Mouse (Mus musculus): Measurements from ENCODE around the gene Adcy5. TPM values are rescaled to one million over a fixed set of nuclear protein-coding genes. Genes with fewer than 3 reads are reported as not detected.

Gene Adcy5
- polyA plus RNA-seq, 1 experiment from 2014 or later, result 2.0 TPM

DNA sequence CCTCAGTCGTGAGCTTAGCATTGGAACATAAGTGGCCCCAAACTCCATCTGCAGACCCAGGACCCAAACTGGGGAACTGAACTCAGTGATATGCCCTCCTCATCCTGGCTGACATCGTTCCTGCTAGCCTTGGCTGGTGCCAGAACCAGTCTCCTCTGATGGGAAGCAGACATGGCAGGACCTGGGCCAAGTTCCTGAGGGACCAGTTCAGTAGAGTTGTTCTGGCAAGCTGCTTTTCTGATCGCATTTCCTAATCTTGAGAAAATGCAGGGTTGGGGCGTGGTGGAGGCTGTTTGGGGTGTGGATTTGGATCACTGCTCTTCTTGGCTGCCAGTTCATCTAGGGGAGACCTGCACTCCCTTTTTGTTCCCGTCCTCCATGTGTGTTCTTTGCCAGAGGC lies 143.1 kb downstream of the Adcy5 start:
- ATAC-seq, result no peak
- Histone ChIP-seq H3K4me3 (replicated peaks) (no peak overlapping the region), H3K27ac (no peak overlapping the region), H3K4me2 (replicated peaks) (no peak overlapping the region), H3K4me1 (replicated peaks) (no peaks in the 10 kb centered on the region), H3K27me3 (replicated peaks) (no peaks in the 10 kb centered on the region), H3K9ac (no peak overlapping the region), H3K9me3 (no peaks in the 10 kb centered on the region), H3K36me3 (0 out of 2 replicates have a peak, but pooled peaks cover 3% of the 10 kb centered on the region)
- WGBS, result 74% methylated on average over 5 of the region's 5 CpGs

GRCm38 (mm10) chr16:35300156-35300555 lies 145.5 kb downstream of the Adcy5 start:
- 87% methylated on average over 6 of the region's 6 CpGs for WGBS
- Histone ChIP-seq H3K36me3 (0 out of 2 replicates have a peak, but pooled peaks cover 3% of the 10 kb centered on the region), H3K27ac (no peak overlapping the region), H3K4me2 (replicated peaks) (no peak overlapping the region), H3K4me3 (replicated peaks) (no peak overlapping the region), H3K27me3 (replicated peaks) (no peaks in the 10 kb centered on the region), H3K4me1 (replicated peaks) (no peaks in the 10 kb centered on the region), H3K9ac (no peak overlapping the region), H3K9me3 (no peaks in the 10 kb centered on the region)
- ATAC-seq, result no peak

DNA sequence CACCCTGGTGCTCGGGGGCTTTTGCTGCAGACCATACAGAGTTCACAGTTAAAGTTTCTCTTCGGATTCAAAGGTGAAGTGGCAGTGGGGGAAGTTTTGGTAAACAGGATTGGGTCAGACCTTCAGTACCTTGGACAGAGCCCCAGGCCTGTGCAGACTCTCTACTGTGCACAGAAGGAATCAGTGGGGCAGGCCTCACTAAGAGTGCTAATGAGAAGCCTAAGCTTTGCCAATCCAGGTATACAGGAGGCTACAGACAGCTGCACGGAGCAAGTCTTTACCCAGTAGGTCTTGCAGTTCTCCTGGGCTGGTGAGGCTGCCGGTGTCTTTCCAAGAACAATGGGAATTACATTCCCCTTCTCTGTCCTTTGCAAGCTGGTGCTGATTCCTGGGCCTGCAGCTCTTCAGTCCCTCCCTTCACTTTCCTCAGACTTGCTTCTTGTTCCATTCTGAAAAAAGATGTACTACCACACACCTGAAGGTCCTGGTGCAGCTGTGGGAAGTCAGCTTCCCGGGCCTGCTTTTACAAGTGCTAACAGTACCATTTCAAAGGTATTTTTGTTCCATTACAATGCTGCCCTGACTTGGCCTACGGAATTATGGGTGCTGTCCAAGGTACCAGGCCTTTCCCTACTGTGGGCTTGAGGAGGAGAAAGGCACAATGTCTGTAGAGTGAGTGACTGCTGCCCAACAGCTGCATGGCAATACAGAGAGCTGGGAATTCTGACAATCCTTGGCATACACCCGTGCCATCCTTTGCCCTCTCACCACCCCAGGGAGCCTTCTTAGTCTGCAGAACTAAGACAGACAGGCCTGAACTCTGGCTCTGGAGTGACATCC lies 148.0 kb downstream of the Adcy5 start:
- Histone ChIP-seq H3K4me2 (replicated peaks) (no peak overlapping the region), H3K9me3 (no peaks in the 10 kb centered on the region), H3K4me3 (replicated peaks) (no peak overlapping the region), H3K27me3 (replicated peaks) (no peaks in the 10 kb centered on the region), H3K9ac (no peak overlapping the region), H3K36me3 (0 out of 2 replicates have a peak, but pooled peaks cover 3% of the 10 kb centered on the region), H3K4me1 (replicated peaks) (no peaks in the 10 kb centered on the region), H3K27ac (no peak overlapping the region)
- WGBS, result 41% methylated on average over 7 of the region's 7 CpGs
- 0 out of 2 replicates have a peak, but pooled peaks have one; percentile 45 for ATAC-seq

DNA sequence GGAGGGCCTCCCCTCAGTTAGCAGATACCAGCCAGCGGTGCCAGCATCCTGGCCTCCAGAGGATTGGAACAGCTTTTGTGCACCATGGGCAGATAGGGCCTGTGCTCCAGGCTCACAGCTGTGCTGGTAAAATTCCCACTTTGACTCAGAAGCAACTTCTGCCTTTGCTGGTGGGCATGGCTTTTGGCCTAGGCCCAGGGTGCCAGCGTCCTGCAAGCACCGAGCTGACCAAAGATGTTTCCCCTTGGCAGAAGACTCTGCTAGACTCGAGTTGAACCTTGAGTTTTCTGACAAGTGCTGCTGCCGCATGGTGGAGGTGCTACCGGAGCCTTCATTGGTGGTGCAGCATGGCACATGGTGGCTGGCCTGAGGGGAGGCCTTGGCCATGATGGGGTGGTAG lies 149.0 kb downstream of the Adcy5 start:
- ATAC-seq, result no peak
- H3K4me2 ChIP-seq (replicated peaks), result no peak overlapping the region
- H3K4me1 ChIP-seq (replicated peaks), result no peaks in the 10 kb centered on the region
- 91% methylated on average over 6 of the region's 6 CpGs for WGBS
- H3K27ac ChIP-seq, result no peak overlapping the region
- no peak overlapping the region for H3K4me3 ChIP-seq (replicated peaks)
- H3K9ac ChIP-seq, result no peak overlapping the region
- H3K9me3 ChIP-seq, result no peaks in the 10 kb centered on the region
- H3K36me3 ChIP-seq, result 0 out of 2 replicates have a peak, but pooled peaks cover 3% of the 10 kb centered on the region
- no peaks in the 10 kb centered on the region for H3K27me3 ChIP-seq (replicated peaks)

- H3K4me2 ChIP-seq (replicated peaks), result no peak overlapping the region
- H3K9me3 ChIP-seq, result no peaks in the 10 kb centered on the region
- ATAC-seq, result no peak
- H3K9ac ChIP-seq, result no peak overlapping the region
- no peaks in the 10 kb centered on the region for H3K27me3 ChIP-seq (replicated peaks)
- no peaks in the 10 kb centered on the region for H3K4me1 ChIP-seq (replicated peaks)
- WGBS, result 87% methylated on average over 5 of the region's 5 CpGs
- 0 out of 2 replicates have a peak, but pooled peaks cover 3% of the 10 kb centered on the region for H3K36me3 ChIP-seq
- no peak overlapping the region for H3K27ac ChIP-seq
- no peak overlapping the region for H3K4me3 ChIP-seq (replicated peaks)
These were observed 149.7 kb downstream of the Adcy5 start for GRCm38 (mm10) chr16:35304416-35304815.

GRCm38 (mm10) chr16:35305226-35305625 lies 150.5 kb downstream of the Adcy5 start:
- Histone ChIP-seq H3K27me3 (replicated peaks) (no peaks in the 10 kb centered on the region), H3K36me3 (0 out of 2 replicates have a peak, but pooled peaks cover 3% of the 10 kb centered on the region), H3K4me1 (replicated peaks) (no peaks in the 10 kb centered on the region), H3K9ac (no peak overlapping the region), H3K4me2 (replicated peaks) (no peak overlapping the region), H3K27ac (no peak overlapping the region), H3K4me3 (replicated peaks) (no peak overlapping the region), H3K9me3 (no peaks in the 10 kb centered on the region)
- no peak for ATAC-seq
- WGBS, result 87% methylated on average over 7 of the region's 7 CpGs

DNA sequence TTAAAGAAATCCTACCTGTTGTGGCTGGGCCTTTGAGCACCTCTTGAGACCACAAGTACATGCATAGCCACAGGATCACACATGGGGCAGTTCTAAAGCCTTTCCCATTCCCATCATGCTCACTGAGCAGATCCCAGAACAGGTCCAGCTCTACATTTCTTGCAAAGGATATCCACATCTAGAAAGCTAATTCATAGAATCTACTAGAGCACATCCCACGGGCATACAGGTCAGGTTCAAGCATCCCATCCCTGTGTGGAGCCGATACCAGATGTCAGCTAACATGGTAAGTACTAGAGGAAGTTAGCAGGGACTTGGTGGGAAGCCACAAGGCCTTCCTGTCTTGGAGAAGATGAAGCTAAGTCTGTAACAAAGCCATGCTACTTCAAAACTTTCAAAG lies 152.0 kb downstream of the Adcy5 start:
- no peak for ATAC-seq
- no peak overlapping the region for H3K4me2 ChIP-seq (replicated peaks)
- no peak overlapping the region for H3K27ac ChIP-seq
- H3K9me3 ChIP-seq, result no peaks in the 10 kb centered on the region
- no peaks in the 10 kb centered on the region for H3K27me3 ChIP-seq (replicated peaks)
- 0 out of 2 replicates have a peak, but pooled peaks cover 3% of the 10 kb centered on the region for H3K36me3 ChIP-seq
- WGBS, result 80% methylated on average over 2 of the region's 2 CpGs
- H3K4me3 ChIP-seq (replicated peaks), result no peak overlapping the region
- no peak overlapping the region for H3K9ac ChIP-seq
- no peaks in the 10 kb centered on the region; the same call in 1 of the 2 replicates for H3K4me1 ChIP-seq (replicated peaks)

- Histone ChIP-seq H3K36me3 (no peaks in the 10 kb centered on the region), H3K27ac (no peak overlapping the region), H3K4me2 (replicated peaks) (no peak overlapping the region), H3K27me3 (replicated peaks) (no peaks in the 10 kb centered on the region), H3K9me3 (no peaks in the 10 kb centered on the region), H3K4me1 (replicated peaks) (no peaks in the 10 kb centered on the region; the same call in 1 of the 2 replicates), H3K4me3 (replicated peaks) (no peak overlapping the region), H3K9ac (no peak overlapping the region)
- ATAC-seq, result no peak
- 82% methylated on average over 2 of the region's 2 CpGs for WGBS
These were observed 152.7 kb downstream of the Adcy5 start for GRCm38 (mm10) chr16:35307331-35307730.

GRCm38 (mm10) chr16:35308016-35308415 lies 153.3 kb downstream of the Adcy5 start:
- no peak overlapping the region for H3K4me2 ChIP-seq (replicated peaks)
- no peak for ATAC-seq
- no peaks in the 10 kb centered on the region for H3K9me3 ChIP-seq
- H3K27me3 ChIP-seq (replicated peaks), result no peaks in the 10 kb centered on the region
- no peak overlapping the region for H3K4me3 ChIP-seq (replicated peaks)
- H3K27ac ChIP-seq, result no peak overlapping the region
- H3K36me3 ChIP-seq, result no peaks in the 10 kb centered on the region
- H3K4me1 ChIP-seq (replicated peaks), result no peaks in the 10 kb centered on the region; the same call in 1 of the 2 replicates
- no peak overlapping the region for H3K9ac ChIP-seq
- 87% methylated on average over 6 of the region's 6 CpGs for WGBS

DNA sequence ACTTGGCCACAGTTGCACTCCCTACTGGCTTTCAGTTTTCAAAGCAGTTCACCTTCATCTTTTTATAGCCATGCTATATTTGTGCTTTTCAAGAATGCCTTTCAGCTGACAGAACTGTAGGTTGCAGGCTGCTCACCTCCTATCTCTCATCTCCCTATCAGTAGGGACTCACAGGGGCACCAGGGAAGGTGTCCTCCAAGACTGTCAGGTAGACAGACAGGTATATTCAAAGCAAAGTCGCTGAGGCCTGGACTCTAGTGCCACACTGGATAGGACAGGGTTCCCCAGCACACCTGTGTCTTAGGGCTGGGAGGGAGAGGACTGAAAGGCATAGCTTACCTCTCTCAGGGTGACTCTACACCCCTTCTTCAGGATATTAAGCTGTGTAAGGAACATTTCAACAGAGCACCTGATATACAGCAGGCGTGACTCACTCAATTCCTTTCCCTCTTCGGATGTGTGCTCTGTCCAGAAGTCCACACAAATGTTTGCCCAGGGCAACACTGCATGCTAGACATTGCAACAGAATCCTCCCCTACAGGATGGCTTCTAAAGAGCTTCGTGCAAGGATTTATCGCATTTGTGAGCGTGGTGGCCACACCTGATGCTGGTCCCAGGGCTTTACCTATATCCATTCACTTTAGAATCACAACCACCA lies 153.9 kb downstream of the Adcy5 start:
- H3K9ac ChIP-seq, result no peak overlapping the region
- H3K4me3 ChIP-seq (replicated peaks), result no peak overlapping the region
- no peaks in the 10 kb centered on the region for H3K9me3 ChIP-seq
- H3K27ac ChIP-seq, result no peak overlapping the region
- H3K4me1 ChIP-seq (replicated peaks), result no peaks in the 10 kb centered on the region; the same call in 1 of the 2 replicates
- no peaks in the 10 kb centered on the region for H3K36me3 ChIP-seq
- ATAC-seq, result no peak
- H3K4me2 ChIP-seq (replicated peaks), result no peak overlapping the region
- H3K27me3 ChIP-seq (replicated peaks), result no peaks in the 10 kb centered on the region
- 89% methylated on average over 6 of the region's 6 CpGs for WGBS

DNA sequence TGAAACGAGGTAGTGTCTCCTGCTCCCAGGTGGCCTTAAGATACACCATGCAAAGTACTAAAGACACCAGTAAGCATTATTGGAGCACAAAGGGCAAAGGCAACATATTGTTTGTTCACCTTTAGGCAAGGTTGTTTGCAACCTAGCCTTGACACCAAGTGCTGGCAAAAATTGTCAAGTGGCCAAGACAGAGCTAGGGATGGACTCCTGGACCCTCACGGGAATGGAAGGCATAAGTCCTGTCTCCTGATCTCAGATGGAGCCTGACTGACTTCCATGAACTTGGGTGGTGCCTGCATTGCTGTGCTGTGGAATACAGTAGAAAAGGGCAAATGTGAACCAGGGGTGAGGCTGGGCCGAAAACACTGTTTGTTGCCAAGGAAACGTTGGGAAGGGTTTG lies 155.0 kb downstream of the Adcy5 start:
- Histone ChIP-seq H3K4me2 (replicated peaks) (no peak overlapping the region), H3K9ac (no peak overlapping the region), H3K9me3 (no peaks in the 10 kb centered on the region), H3K27me3 (replicated peaks) (no peaks in the 10 kb centered on the region), H3K4me1 (replicated peaks) (no peaks in the 10 kb centered on the region; the same call in 1 of the 2 replicates), H3K27ac (no peak overlapping the region), H3K36me3 (no peaks in the 10 kb centered on the region), H3K4me3 (replicated peaks) (no peak overlapping the region)
- 81% methylated on average over 4 of the region's 4 CpGs for WGBS
- ATAC-seq, result no peak

- H3K27me3 ChIP-seq (replicated peaks), result no peaks in the 10 kb centered on the region
- no peak overlapping the region for H3K4me3 ChIP-seq (replicated peaks)
- no peak overlapping the region for H3K9ac ChIP-seq
- H3K4me2 ChIP-seq (replicated peaks), result no peak overlapping the region
- H3K27ac ChIP-seq, result no peak overlapping the region
- H3K36me3 ChIP-seq, result no peaks in the 10 kb centered on the region
- ATAC-seq, result no peak
- no peaks in the 10 kb centered on the region for H3K9me3 ChIP-seq
- WGBS, result 17% methylated on average over 2 of the region's 2 CpGs
- no peaks in the 10 kb centered on the region; the same call in 1 of the 2 replicates for H3K4me1 ChIP-seq (replicated peaks)
These were observed 156.0 kb downstream of the Adcy5 start for GRCm38 (mm10) chr16:35310551-35311110.

All from intestine, embryonic 15.5 days (tissue).